Mouse (Mus musculus) heart, adult 8-10 months (tissue): ENCODE data around the gene Abca14. TPM values are rescaled to one million over a fixed set of nuclear protein-coding genes. Genes with fewer than 3 reads are reported as not detected.
A peak's percentile ranks its signal among the peaks of the same experiment; 100 is the strongest.

Experiments used
- DNase-seq: peaks from one replicate; pipeline ENCODE4 v3.0.0; 2022; ENCODE audit warnings: low spot score
- total RNA-seq, 4 experiments: library from RNA; stranded (reverse); gene quantifications; 2 replicates each; pipeline ENCODE4 v1.2.4; 2022

Abca14 gene
- not detected for total RNA-seq

DNA sequence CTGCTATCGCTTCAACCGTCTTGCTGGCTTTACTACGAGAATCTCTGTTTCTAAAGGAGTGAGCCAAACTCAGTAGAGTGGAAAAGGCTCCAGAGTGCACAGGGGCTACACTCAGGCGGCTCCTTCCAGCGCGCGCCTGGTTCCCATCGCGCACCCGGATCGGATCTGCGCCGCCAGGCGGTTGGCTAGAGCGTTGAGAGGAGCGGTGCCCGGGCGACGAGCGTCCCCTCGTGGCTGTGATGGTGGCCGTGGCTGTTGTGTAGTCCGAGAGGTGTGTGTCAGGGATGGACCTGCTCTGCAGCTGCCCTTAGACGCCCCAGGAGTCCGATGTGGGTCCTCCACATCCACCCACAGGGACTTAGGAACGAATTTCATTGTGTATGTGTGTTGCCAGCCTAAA lies at the start of gene Abca14:
Abca14 (plus strand) TSS at position 173 of the 400 bp plus-strand sequence.
- peak; percentile 72 for DNase-seq

GRCm38 (mm10) chr7:120156841-120157409 lies 46.8 kb upstream of the Abca14 start:
- DNase-seq = no peak

GRCm38 (mm10) chr7:120157575-120158061 lies 46.1 kb upstream of the Abca14 start:
- no peak for DNase-seq

DNA sequence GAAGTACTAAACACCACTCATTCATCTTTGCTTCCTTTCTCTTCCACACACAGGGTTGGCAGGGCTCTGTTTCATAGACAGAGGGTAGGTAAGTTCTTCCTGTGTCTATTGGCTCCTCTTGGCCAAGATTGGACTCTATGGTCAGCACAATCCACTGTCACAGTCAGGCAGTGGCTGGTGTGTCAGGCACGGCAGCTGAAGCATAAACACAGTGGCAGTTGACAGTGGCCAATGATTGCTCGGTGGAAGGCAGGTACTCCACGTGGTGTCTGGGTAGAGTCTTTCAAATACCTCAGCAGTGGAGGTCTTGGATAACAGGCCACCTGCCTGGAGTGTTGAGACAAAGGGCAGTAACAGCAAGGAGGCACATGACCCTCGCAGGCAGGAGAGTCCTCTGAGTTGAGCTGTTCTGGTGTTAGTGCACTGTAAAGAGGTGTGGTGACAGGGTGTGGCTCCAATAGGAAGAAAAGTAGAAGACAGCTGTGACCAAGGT lies 45.6 kb upstream of the Abca14 start:
- no peak for DNase-seq

GRCm38 (mm10) chr7:120163581-120164251 lies 40.0 kb upstream of the Abca14 start:
- DNase-seq = no peak

GRCm38 (mm10) chr7:120172188-120172700 lies 31.5 kb upstream of the Abca14 start:
- DNase-seq = no peak

- DNase-seq = no peak
These were observed 30.0 kb upstream of the Abca14 start, which contains the start of gene Anks4b for GRCm38 (mm10) chr7:120173603-120174244. Gene Anks4b, plus strand, starts transcription at chr7:120173858.

- no peak for DNase-seq
These were observed 28.8 kb upstream of the Abca14 start for GRCm38 (mm10) chr7:120174723-120175504.

DNA sequence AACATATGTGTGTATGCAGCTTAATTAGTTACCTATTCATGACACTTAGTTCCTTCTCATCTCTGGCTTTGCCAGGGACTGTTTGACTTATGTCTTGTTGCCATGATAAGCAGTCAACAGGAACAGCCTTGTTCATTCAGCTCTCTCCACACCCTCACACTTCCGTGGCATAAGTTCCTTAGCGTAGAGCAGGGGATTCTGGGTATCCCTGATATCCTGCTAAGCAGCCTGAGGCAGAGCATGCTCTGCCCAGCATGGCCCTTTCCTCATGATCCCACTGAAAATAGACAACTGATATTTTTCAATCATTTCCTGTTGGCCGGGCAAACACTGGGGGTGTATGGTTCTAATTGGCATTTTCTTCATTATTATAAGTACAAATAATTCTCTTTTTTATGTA lies 26.1 kb upstream of the Abca14 start:
- DNase-seq = no peak

GRCm38 (mm10) chr7:120178935-120179334 lies 24.8 kb upstream of the Abca14 start:
- DNase-seq = no peak

DNA sequence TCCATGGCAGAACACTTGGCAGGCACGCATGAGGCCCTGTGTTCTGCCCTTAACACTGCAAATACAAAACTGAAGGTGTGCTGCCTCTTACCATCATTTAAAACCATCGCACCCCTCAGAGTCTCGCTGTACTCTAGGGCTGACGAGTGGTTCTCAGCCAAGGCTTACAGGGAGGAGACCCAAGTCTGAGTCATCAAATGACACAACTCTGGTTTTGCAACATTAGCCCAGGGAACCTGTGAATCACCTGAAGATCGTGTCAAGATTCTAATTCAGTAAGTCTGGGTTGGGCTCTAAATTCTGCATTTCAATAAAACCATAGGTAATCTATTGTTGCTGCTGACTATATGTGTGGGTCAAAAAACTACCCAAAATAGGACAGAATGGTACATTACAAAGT lies 23.2 kb upstream of the Abca14 start:
- no peak for DNase-seq

DNA sequence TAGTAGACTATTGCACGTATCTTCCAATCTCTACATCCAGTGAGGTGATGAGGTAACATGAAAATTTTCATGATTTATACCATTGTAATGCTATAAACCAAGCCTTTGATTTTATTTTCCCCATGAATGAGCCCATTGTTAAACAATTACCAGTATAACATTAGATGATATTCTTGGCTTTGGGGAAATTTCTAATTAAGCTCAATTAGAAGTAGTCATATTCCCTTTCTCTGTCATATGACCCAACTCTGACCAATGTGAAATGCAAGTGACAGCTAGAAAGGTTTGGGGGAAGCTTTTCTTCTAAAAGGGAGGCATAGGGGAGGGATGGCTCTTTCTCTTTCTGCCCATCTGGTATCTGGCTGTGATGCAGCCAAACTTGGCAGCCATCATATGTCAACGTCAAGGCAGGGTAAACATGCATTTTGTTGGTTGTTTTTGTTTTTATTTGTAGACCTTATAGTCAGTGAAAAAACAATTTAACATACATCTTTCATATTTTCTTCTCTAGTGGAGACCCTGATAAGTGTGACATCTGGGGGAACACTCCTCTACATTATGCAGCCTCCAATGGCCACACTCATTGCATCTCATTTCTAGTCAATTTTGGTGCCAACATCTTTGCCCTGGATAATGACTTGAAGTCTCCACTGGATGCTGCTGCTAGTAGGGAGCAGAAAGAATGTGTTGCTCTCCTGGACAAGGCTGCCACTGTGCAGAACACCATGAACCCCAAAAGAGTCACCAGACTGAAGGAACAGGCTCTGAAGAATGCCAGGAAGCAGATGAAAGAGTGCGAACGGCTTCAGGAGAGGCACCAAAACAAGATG lies 22.1 kb upstream of the Abca14 start:
- no peak for DNase-seq

- no peak for DNase-seq
These were observed 20.9 kb upstream of the Abca14 start for GRCm38 (mm10) chr7:120182891-120183290.

- no peak for DNase-seq
These were observed 14.8 kb upstream of the Abca14 start for GRCm38 (mm10) chr7:120188946-120189345.

DNA sequence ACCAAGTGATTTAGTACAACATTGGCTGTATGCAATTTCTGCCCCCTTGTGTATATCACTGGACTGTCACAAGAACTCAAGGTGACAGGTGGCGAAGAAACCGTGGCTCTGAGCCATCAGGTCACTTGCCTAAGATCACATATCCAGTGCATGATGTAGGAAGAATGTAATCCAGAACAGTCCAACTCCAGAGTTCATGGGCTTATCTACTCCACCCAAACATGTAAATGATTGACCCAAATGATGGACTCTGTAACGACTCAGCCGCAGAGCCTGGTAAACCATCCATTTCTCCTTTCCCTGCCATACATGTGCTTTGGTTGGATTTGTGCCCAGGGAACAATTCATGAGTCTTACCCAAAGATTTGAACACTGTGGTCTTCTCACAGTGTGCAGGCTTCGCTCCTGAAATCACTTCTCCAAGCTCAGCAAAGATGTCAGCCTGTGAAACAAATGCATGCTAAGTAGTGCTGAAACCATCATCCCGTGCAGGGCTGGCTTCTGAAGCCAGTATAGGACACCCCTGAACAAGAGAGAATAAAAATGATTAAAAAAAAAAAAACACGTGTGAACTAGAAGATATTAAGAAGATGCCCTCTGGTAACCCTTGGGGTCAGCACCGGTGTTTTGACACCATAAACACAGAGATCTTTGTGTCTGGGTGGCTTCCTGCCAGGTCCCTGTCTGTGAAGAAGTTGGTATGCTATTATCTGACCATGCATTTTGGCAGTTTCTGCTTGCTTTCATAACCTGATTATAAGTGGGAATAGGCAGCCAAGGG lies 14.2 kb upstream of the Abca14 start:
- DNase-seq = no peak

DNA sequence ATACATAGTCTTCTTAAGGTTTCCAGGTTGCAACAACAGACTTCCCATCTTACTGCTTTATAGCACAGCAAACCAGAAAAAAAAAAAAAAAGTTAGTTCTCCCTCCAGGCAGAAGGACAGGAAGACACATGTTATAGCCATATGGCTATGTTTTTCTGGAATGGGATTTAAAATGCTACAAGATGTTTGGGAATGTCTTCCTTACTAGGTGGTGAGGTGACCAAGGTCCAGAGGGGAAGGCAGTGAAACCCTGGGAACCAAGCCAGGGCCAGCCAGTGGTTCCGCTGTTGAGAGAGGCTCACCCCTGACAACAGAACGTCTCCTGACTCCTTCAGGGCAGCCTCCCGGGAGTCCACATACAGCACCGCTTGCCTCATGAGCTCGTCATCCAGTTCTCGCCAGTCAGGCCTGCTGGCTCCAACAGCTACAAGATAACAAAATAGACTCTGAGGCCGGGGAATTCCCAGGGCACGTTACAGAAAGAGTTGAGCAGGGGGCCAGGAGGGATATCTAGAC lies 13.6 kb upstream of the Abca14 start:
- DNase-seq = no peak

DNA sequence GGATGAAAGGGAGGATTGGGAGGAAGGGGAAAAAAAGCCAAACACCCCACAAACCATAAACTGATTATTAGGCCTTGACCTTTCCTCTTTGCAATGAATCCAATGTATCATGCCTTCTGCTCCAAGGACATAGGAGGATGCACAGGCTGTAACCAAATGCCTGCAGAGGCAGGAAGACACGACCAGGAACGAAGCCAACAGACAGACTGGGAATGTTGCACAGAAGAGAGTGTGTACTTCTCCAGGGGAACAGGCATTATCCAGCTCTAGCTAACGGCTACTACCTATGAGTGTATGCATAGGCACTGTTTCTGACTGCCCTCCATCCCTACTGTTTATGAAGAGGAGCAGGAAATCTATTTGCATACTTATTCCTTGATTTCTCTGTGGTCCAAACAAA lies 11.6 kb upstream of the Abca14 start:
- no peak for DNase-seq

- no peak for DNase-seq
These were observed 10.9 kb upstream of the Abca14 start for GRCm38 (mm10) chr7:120192816-120193215.

GRCm38 (mm10) chr7:120195207-120195606 lies 8.6 kb upstream of the Abca14 start:
- no peak for DNase-seq
